ENCODE assay signal across 8 mouse cellular contexts in the genomic region with DNA sequence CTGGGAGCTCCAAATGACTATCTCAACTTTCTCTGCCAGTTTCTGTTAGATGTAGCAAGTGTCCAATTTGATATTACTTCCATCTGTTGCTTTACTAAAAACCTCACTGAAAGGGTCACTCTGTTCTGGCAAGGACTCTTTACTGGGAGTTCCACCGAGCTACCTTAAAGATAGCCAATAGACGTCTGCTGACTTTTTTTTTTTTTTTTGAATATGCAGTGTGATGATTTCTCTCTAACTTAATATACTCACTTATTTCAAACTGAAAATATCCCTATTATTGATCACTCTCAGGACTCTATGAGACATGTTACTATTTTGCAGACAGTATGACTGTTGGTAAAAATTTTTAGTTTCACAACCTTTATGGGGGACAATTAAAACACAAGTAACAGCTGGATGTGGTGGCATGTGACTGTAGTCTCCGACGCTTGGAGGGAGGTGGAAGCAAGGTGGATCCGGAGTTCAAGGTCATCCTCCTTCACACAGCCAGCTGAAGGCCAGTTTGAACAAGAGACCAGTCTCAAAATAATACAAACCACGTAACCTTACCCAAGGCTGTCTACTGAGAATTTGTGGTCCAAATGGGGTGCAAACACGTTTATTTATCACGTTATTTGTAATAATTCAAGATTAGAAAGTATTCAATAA. TPM values are rescaled to one million over a fixed set of nuclear protein-coding genes. Genes with fewer than 3 reads are reported as not detected.
DNase-seq lines count a peak whose midpoint lies in the region; ATAC-seq and TF ChIP-seq lines count a peak whose summit lies in the region.

No protein-coding gene starts in this region.

- peaks cover 35% of the 10 kb centered on the region for H3K79me2 ChIP-seq in myocyte (ENCODE audit: control insufficient read depth, insufficient read depth)

- H3K9me3 ChIP-seq in embryonic facial prominence, embryonic 12.5 days = no peaks in the 10 kb centered on the region
- H3K9me3 ChIP-seq in kidney, embryonic 14.5 days (ENCODE audit: control insufficient read depth, low read length) = no peaks in the 10 kb centered on the region

- H3K36me3 ChIP-seq in kidney, adult 2 months (ENCODE audit: control insufficient read depth, insufficient read depth, low read length) = peaks cover under 1% of the 10 kb centered on the region; the same call in 1 of the 2 replicates
- H3K36me3 ChIP-seq in embryonic facial prominence, embryonic 12.5 days = peaks cover 19% of the 10 kb centered on the region; the same call in 1 of the 2 replicates
- peaks cover 17% of the 10 kb centered on the region; the same call in 1 of the 2 replicates for H3K36me3 ChIP-seq in kidney, embryonic 14.5 days (ENCODE audit: control insufficient read depth, insufficient read depth, low read length)
- peaks cover 4% of the 10 kb centered on the region for H3K36me3 ChIP-seq in myocyte (ENCODE audit: control insufficient read depth, insufficient read depth)

- peak overlapping the region; percentile 40 for H3ac ChIP-seq in myocyte (ENCODE audit: control insufficient read depth, insufficient read length)

- peak overlapping the region; percentile 59 for H3K4me2 ChIP-seq in embryonic facial prominence, embryonic 12.5 days (replicated peaks)
- peak overlapping the region; percentile 78 for H3K4me2 ChIP-seq in kidney, embryonic 14.5 days (replicated peaks; ENCODE audit: low read depth, low read length)
- H3K4me2 ChIP-seq in myocyte (ENCODE audit: low read depth) = peak overlapping the region; percentile 99

- H3K4me3 ChIP-seq in kidney, adult 2 months (ENCODE audit: insufficient read depth, low read depth, low read length) = peak overlapping the region; percentile 86
- H3K4me3 ChIP-seq in embryonic facial prominence, embryonic 12.5 days = peak overlapping the region; percentile 85
- peak overlapping the region; percentile 97 for H3K4me3 ChIP-seq in kidney, embryonic 14.5 days (ENCODE audit: low read length)
- H3K4me3 ChIP-seq in myocyte = peak overlapping the region; percentile 98

- ATAC-seq in embryonic facial prominence, embryonic 12.5 days (ENCODE audit: insufficient number of reproducible peaks, insufficient read depth, low FRiP score, low TSS enrichment) = no peak
- no peak for ATAC-seq in kidney, embryonic 14.5 days (ENCODE audit: low FRiP score, low TSS enrichment)

- peak overlapping the region; percentile 77; the same call in 1 of the 2 replicates for H3K9ac ChIP-seq in embryonic facial prominence, embryonic 12.5 days
- H3K9ac ChIP-seq in kidney, embryonic 14.5 days (ENCODE audit: low read depth, low read length) = peak overlapping the region; percentile 78; the same call in 1 of the 2 replicates

- TF ChIP-seq POLR2A in kidney, adult 2 months (IDR thresholded peaks at IDR 0.05; ENCODE audit: low read depth, low read length) = no peak
- TF ChIP-seq POLR2A in myocyte (IDR thresholded peaks at IDR 0.05; ENCODE audit: insufficient read length, low read depth) = no peak

- H3K27ac ChIP-seq in kidney, adult 2 months (ENCODE audit: insufficient read depth, low read depth, low read length) = peak overlapping the region; percentile 94
- H3K27ac ChIP-seq in embryonic facial prominence, embryonic 12.5 days = no peak overlapping the region
- H3K27ac ChIP-seq in kidney, embryonic 14.5 days (ENCODE audit: low read depth, low read length) = peak overlapping the region; percentile 88; the same call in 1 of the 2 replicates

- peak; percentile 61 for DNase-seq in kidney, adult 2 months
- DNase-seq in kidney, adult 18-20 months = no peak
- DNase-seq in urinary bladder, postnatal 25 days (ENCODE audit: low spot score) = no peak
- DNase-seq in adipocyte (ENCODE audit: low spot score) = no peak
- DNase-seq in left cerebral cortex, adult 8-10 months (ENCODE audit: low spot score in 2 of 2) = no peak

- 6% methylated on average over 8 of the region's 8 CpGs for WGBS in kidney, adult 2 months
- WGBS in embryonic facial prominence, embryonic 12.5 days = 24% methylated on average over 8 of the region's 8 CpGs
- WGBS in kidney, embryonic 14.5 days = 21% methylated on average over 8 of the region's 8 CpGs

- no peak for TF ChIP-seq CTCF in kidney, adult 2 months (conservative IDR thresholded peaks at IDR 0.05; ENCODE audit: insufficient read depth, insufficient read length, low read depth, low read length)

- no peaks in the 10 kb centered on the region for H3K27me3 ChIP-seq in kidney, adult 2 months (replicated peaks; ENCODE audit: control insufficient read depth, insufficient read depth, low read length)
- no peaks in the 10 kb centered on the region for H3K27me3 ChIP-seq in embryonic facial prominence, embryonic 12.5 days
- no peaks in the 10 kb centered on the region for H3K27me3 ChIP-seq in kidney, embryonic 14.5 days (ENCODE audit: control insufficient read depth, insufficient read depth, low read length)
- H3K27me3 ChIP-seq in myocyte (ENCODE audit: control insufficient read depth, insufficient read depth, insufficient read length) = no peaks in the 10 kb centered on the region

- H3K4me1 ChIP-seq in kidney, adult 2 months (ENCODE audit: control insufficient read depth, insufficient read depth, low read length) = no peaks in the 10 kb centered on the region; the same call in 1 of the 2 replicates
- H3K4me1 ChIP-seq in embryonic facial prominence, embryonic 12.5 days = peaks cover 11% of the 10 kb centered on the region
- no peaks in the 10 kb centered on the region; the same call in 1 of the 2 replicates for H3K4me1 ChIP-seq in kidney, embryonic 14.5 days (ENCODE audit: control insufficient read depth, insufficient read depth, low read length)

TF ChIP-seq in myocyte, 11 proteins besides CTCF, POLR2A, EP300 and RAD21:
- TF ChIP-seq POLR2AphosphoS2 (IDR thresholded peaks at IDR 0.05; ENCODE audit: insufficient read length, low read depth) (no peak), MYOD1 (IDR thresholded peaks at IDR 0.05; ENCODE audit: control insufficient read depth in 1 of 3, insufficient read length in 2 of 3, low read depth in 2 of 3) (no peak), REST (IDR thresholded peaks at IDR 0.05; ENCODE audit: insufficient read depth, insufficient read length) (no peak), USF1 (IDR thresholded peaks at IDR 0.05; ENCODE audit: low read depth) (no peak), TCF3 (IDR thresholded peaks at IDR 0.05; ENCODE audit: insufficient read length, low read depth) (no peak), CEBPB (IDR thresholded peaks at IDR 0.05; ENCODE audit: insufficient read depth, poor library complexity, severe bottlenecking) (no peak), TCF12 (IDR thresholded peaks at IDR 0.05; ENCODE audit: insufficient read depth, poor library complexity, severe bottlenecking) (no peak), MYOG (IDR thresholded peaks at IDR 0.05; ENCODE audit: control insufficient read depth in 1 of 3, insufficient read depth in 1 of 3, insufficient read length in 2 of 3, low read depth in 2 of 3) (no peak)

RNA-seq across cellular contexts. Expression of a gene that starts 0.8 kb away (rescaled TPM):
- 66.8 and 75.2 TPM in 2 replicates for polyA plus RNA-seq in kidney, adult 2 months (2012; rRNA removed)
- polyA plus RNA-seq in embryonic facial prominence, embryonic 12.5 days (2016; fragmentation: Nextera tagmentation; extraction: Ambion mirVana) = 274 and 291 TPM in 2 replicates
- polyA plus RNA-seq in kidney, embryonic 14.5 days (2014; fragmentation: Nextera tagmentation; extraction: Ambion mirVana) = 148 and 226 TPM in 2 replicates
- 201 TPM for polyA plus RNA-seq in myocyte (2012; fragmentation: generic; extraction: Trizol)
- 100 to 1,000 TPM; 105 to 117 (median 109) TPM for total RNA-seq in left cerebral cortex, adult 8-10 months (2022)

RNA-seq across cellular contexts. Expression of a gene that starts 1.1 kb away (rescaled TPM):
- polyA plus RNA-seq in kidney, adult 2 months (2012; rRNA removed) = 155 and 168 TPM in 2 replicates
- polyA plus RNA-seq in embryonic facial prominence, embryonic 12.5 days (2016; fragmentation: Nextera tagmentation; extraction: Ambion mirVana) = 25.3 and 26.1 TPM in 2 replicates
- 22.8 and 26.2 TPM in 2 replicates for polyA plus RNA-seq in kidney, embryonic 14.5 days (2014; fragmentation: Nextera tagmentation; extraction: Ambion mirVana)
- polyA plus RNA-seq in myocyte (2012; fragmentation: generic; extraction: Trizol) = 28.8 TPM
- 10 to 100 TPM; 62.4 to 79.7 (median 73.7) TPM for total RNA-seq in left cerebral cortex, adult 8-10 months (2022)

RNA-seq across cellular contexts. Expression of a gene that starts 19.3 kb away (rescaled TPM):
- polyA plus RNA-seq in kidney, adult 2 months (2012; rRNA removed) = 111 and 188 TPM in 2 replicates
- 2.4 TPM in 2 replicates for polyA plus RNA-seq in embryonic facial prominence, embryonic 12.5 days (2016; fragmentation: Nextera tagmentation; extraction: Ambion mirVana)
- polyA plus RNA-seq in kidney, embryonic 14.5 days (2014; fragmentation: Nextera tagmentation; extraction: Ambion mirVana) = not detected in 2 replicates
- 534 TPM for polyA plus RNA-seq in myocyte (2012; fragmentation: generic; extraction: Trizol)
- total RNA-seq in left cerebral cortex, adult 8-10 months (2022) = 1 to 10 TPM; 1.7 to 3.9 (median 2.9) TPM

RNA-seq across cellular contexts. Expression of a gene that starts 23.6 kb away (rescaled TPM):
- 25.4 and 26.3 TPM in 2 replicates for polyA plus RNA-seq in kidney, adult 2 months (2012; rRNA removed)
- polyA plus RNA-seq in embryonic facial prominence, embryonic 12.5 days (2016; fragmentation: Nextera tagmentation; extraction: Ambion mirVana) = 36.0 and 44.3 TPM in 2 replicates
- 38.6 and 41.7 TPM in 2 replicates for polyA plus RNA-seq in kidney, embryonic 14.5 days (2014; fragmentation: Nextera tagmentation; extraction: Ambion mirVana)
- polyA plus RNA-seq in myocyte (2012; fragmentation: generic; extraction: Trizol) = 25.8 TPM
- 10 to 100 TPM; 20.7 to 26.7 (median 23.2) TPM for total RNA-seq in left cerebral cortex, adult 8-10 months (2022)

RNA-seq across cellular contexts. Expression of a gene that starts 24.2 kb away (rescaled TPM):
- polyA plus RNA-seq in kidney, adult 2 months (2012; rRNA removed) = 53.1 and 63.8 TPM in 2 replicates
- 69.2 and 76.6 TPM in 2 replicates for polyA plus RNA-seq in embryonic facial prominence, embryonic 12.5 days (2016; fragmentation: Nextera tagmentation; extraction: Ambion mirVana)
- 40.8 and 49.4 TPM in 2 replicates for polyA plus RNA-seq in kidney, embryonic 14.5 days (2014; fragmentation: Nextera tagmentation; extraction: Ambion mirVana)
- 123 TPM for polyA plus RNA-seq in myocyte (2012; fragmentation: generic; extraction: Trizol)
- total RNA-seq in left cerebral cortex, adult 8-10 months (2022) = 10 to 100 TPM; 60.1 to 70.0 (median 64.9) TPM

Comparison
In these comparisons a context has a peak if more than half of its experiments do, and no peak if none do; other contexts are left out.
1. RNA of a gene that starts 19.3 kb away (polyA plus RNA-seq): 534 TPM in myocyte (single experiment) and 111 to 188 TPM in kidney, adult 2 months; 2.4 TPM in embryonic facial prominence, embryonic 12.5 days and not detected in kidney, embryonic 14.5 days; every median in the first group is over 10 times any median in the second.
2. Peak in every context shown above with its lines, with median percentiles within 50 percentile points of each other: H3K4me3 ChIP-seq and H3K4me2 ChIP-seq.